Mouse (Mus musculus) forebrain, postnatal 0 days (tissue): Measurements from ENCODE around the gene Card11. TPM values are rescaled to one million over a fixed set of nuclear protein-coding genes. Genes with fewer than 3 reads are reported as not detected.

Experiments
- ATAC-seq: fragments of 200-750 bp; cut with Nextera tagmentation; 2 replicates; pipeline ENCODE4 v1.8.0; 2017; ENCODE audit warnings: mild to moderate bottlenecking, moderate library complexity
- DNase-seq: peaks from one replicate; pipeline ENCODE4 v3.0.0-alpha.2; 2015
- H3K27ac ChIP-seq: fragments of 300-500 bp; sonication (generic); 2 replicates; pipeline ENCODE4 v1.5.1; 2014; ENCODE audit warnings: low read depth, mild to moderate bottlenecking, antibody characterized with exemption, low read length, moderate library complexity, mixed read lengths
- H3K27me3 ChIP-seq: fragments of 300-500 bp; sonication (generic); 2 replicates; pipeline ENCODE4 v1.6.1; 2014; ENCODE audit warnings: mild to moderate bottlenecking, low read length, mixed read lengths; ENCODE audit not compliant: insufficient read depth
- H3K36me3 ChIP-seq: fragments of 300-500 bp; sonication (generic); 2 replicates; pipeline ENCODE4 v1.6.1; 2014; ENCODE audit warnings: mild to moderate bottlenecking, moderate library complexity; ENCODE audit not compliant: insufficient read depth
- H3K4me1 ChIP-seq: fragments of 300-500 bp; sonication (generic); 2 replicates; pipeline ENCODE4 v1.6.1; 2014; ENCODE audit warnings: antibody characterized with exemption; ENCODE audit not compliant: insufficient read depth
- H3K4me2 ChIP-seq: fragments of 300-500 bp; sonication (generic); 2 replicates; pipeline ENCODE4 v1.6.1; 2014; ENCODE audit warnings: low read depth, mild to moderate bottlenecking, moderate library complexity
- H3K4me3 ChIP-seq: fragments of 300-500 bp; sonication (generic); 2 replicates; pipeline ENCODE4 v1.5.1; 2014; ENCODE audit warnings: low read depth, low read length, mixed read lengths
- H3K9ac ChIP-seq: fragments of 300-500 bp; sonication (generic); 2 replicates; pipeline ENCODE4 v1.6.1; 2014; ENCODE audit warnings: mild to moderate bottlenecking
- H3K9me3 ChIP-seq: fragments of 300-500 bp; sonication (generic); 2 replicates; pipeline ENCODE4 v1.6.1; 2016; ENCODE audit warnings: low read length
- CTCF ChIP-seq: sonication (generic); IDR thresholded peaks from 2 replicates; pipeline ENCODE4 v1.5.1; 2016; ENCODE audit warnings: antibody characterized with exemption, control low read depth, low read depth
- WGBS: fragments of 180-500 bp; shearing (Covaris S2); extraction: QIAGEN DNeasy Blood & Tissue Kit; methylation state at CpG from one replicate; pipeline ENCODE4 v1.1.7; 2014; 5-methylcytosine and 5-hydroxymethylcytosine counted together
- polyA plus RNA-seq: library from polyadenylated mRNA; unstranded; fragments of >200 nt; fragmentation: Nextera tagmentation; extraction: Ambion mirVana; gene quantifications from 2 replicates; pipeline ENCODE4 v1.2.1, GENCODE M21; 2015
- total RNA-seq: library from RNA; depleted of rRNA; stranded (reverse); fragments of >200 nt; gene quantifications from 2 replicates; pipeline ENCODE4 v1.2.3, GENCODE M21; 2014

Card11 gene
- total and polyA plus RNA-seq, 2 experiments from 2014 or later, result not detected

- WGBS, result 76% methylated on average over 5 of the region's 5 CpGs
- no peaks in the 10 kb centered on the region for H3K36me3 ChIP-seq
- H3K27me3 ChIP-seq, result no peaks in the 10 kb centered on the region
- no peak overlapping the region for H3K4me3 ChIP-seq
- no peak overlapping the region for H3K27ac ChIP-seq
- no peak for ATAC-seq
- no peaks in the 10 kb centered on the region for H3K4me1 ChIP-seq
- no peak overlapping the region for H3K9ac ChIP-seq
- no peak for TF ChIP-seq CTCF
- H3K9me3 ChIP-seq, result 0 out of 2 replicates have a peak, but pooled peaks cover 3% of the 10 kb centered on the region
- no peak for DNase-seq
- no peak overlapping the region for H3K4me2 ChIP-seq
Observed at GRCm38 (mm10) chr5:140853723-140854122, 146.7 kb downstream of the Card11 start.

GRCm38 (mm10) chr5:140852435-140852996 is 147.9 kb downstream of the Card11 start:
- H3K4me1 ChIP-seq, result no peaks in the 10 kb centered on the region
- ATAC-seq (no peak), DNase-seq (no peak)
- H3K4me3 ChIP-seq, result no peak overlapping the region
- no peaks in the 10 kb centered on the region for H3K36me3 ChIP-seq
- 0 out of 2 replicates have a peak, but pooled peaks cover 3% of the 10 kb centered on the region for H3K9me3 ChIP-seq
- H3K4me2 ChIP-seq, result no peak overlapping the region
- H3K27ac ChIP-seq, result no peak overlapping the region
- H3K27me3 ChIP-seq, result no peaks in the 10 kb centered on the region
- WGBS, result 84% methylated on average over 12 of the region's 12 CpGs
- no peak overlapping the region for H3K9ac ChIP-seq
- no peak for TF ChIP-seq CTCF

- H3K4me2 ChIP-seq, result no peak overlapping the region
- H3K9me3 ChIP-seq, result 0 out of 2 replicates have a peak, but pooled peaks cover 3% of the 10 kb centered on the region
- H3K9ac ChIP-seq, result no peak overlapping the region
- DNase-seq (peak; percentile 85), ATAC-seq (peak; percentile 85)
- H3K36me3 ChIP-seq, result no peaks in the 10 kb centered on the region
- no peaks in the 10 kb centered on the region for H3K4me1 ChIP-seq
- no peak overlapping the region for H3K27ac ChIP-seq
- no peaks in the 10 kb centered on the region for H3K27me3 ChIP-seq
- 12% methylated on average over 5 of the region's 5 CpGs for WGBS
- TF ChIP-seq CTCF, result peak; percentile 94
- no peak overlapping the region for H3K4me3 ChIP-seq
Observed at GRCm38 (mm10) chr5:140847300-140847729, 153.1 kb downstream of the Card11 start.

- no peak overlapping the region for H3K4me2 ChIP-seq
- no peak for TF ChIP-seq CTCF
- no peaks in the 10 kb centered on the region for H3K36me3 ChIP-seq
- no peak for DNase-seq
- no peak overlapping the region for H3K9ac ChIP-seq
- no peak overlapping the region for H3K27ac ChIP-seq
- no peaks in the 10 kb centered on the region for H3K4me1 ChIP-seq
- no peaks in the 10 kb centered on the region for H3K9me3 ChIP-seq
- no peaks in the 10 kb centered on the region for H3K27me3 ChIP-seq
- 70% methylated on average over 4 of the region's 4 CpGs for WGBS
- no peak for ATAC-seq
- H3K4me3 ChIP-seq, result no peak overlapping the region
Observed at GRCm38 (mm10) chr5:140841942-140842341, 158.4 kb downstream of the Card11 start.

- Histone ChIP-seq H3K27ac (no peak overlapping the region), H3K9ac (no peak overlapping the region), H3K4me1 (peaks cover 33% of the 10 kb centered on the region), H3K9me3 (no peaks in the 10 kb centered on the region), H3K4me3 (no peak overlapping the region), H3K27me3 (no peaks in the 10 kb centered on the region), H3K4me2 (peak overlapping the region; percentile 37), H3K36me3 (no peaks in the 10 kb centered on the region)
- no peak for DNase-seq
- 80% methylated on average over 8 of the region's 8 CpGs for WGBS
- ATAC-seq, result no peak
- no peak for TF ChIP-seq CTCF
Observed at GRCm38 (mm10) chr5:140831064-140831431, 169.3 kb downstream of the Card11 start.

- DNase-seq (peak; percentile 100), ATAC-seq (peak; percentile 98)
- no peaks in the 10 kb centered on the region for H3K36me3 ChIP-seq
- H3K9me3 ChIP-seq, result no peaks in the 10 kb centered on the region
- peak within 1 kb of the TSS; percentile 85 for H3K27ac ChIP-seq
- WGBS, result 1% methylated on average over 43 of the region's 49 CpGs
- H3K27me3 ChIP-seq, result no peaks in the 10 kb centered on the region
- H3K4me2 ChIP-seq, result peak within 1 kb of the TSS; percentile 74
- H3K4me3 ChIP-seq, result peak within 1 kb of the TSS; percentile 81
- peaks cover 33% of the 10 kb centered on the region for H3K4me1 ChIP-seq
- peak within 1 kb of the TSS; percentile 75 for H3K9ac ChIP-seq
- no peak for TF ChIP-seq CTCF
Observed at GRCm38 (mm10) chr5:140830314-140831063, 169.9 kb downstream of the Card11 start, which contains the start of gene Gna12. Gna12 (minus strand) TSS chr5:140830431.

GRCm38 (mm10) chr5:140829911-140830294 is 170.5 kb downstream of the Card11 start:
- ATAC-seq (peak; percentile 42; the same call in 1 of the 2 replicates), DNase-seq (peak; percentile 54)
- Histone ChIP-seq H3K4me2 (peak overlapping the region; percentile 74), H3K9ac (peak overlapping the region; percentile 75), H3K27me3 (no peaks in the 10 kb centered on the region), H3K4me1 (peaks cover 33% of the 10 kb centered on the region), H3K27ac (peak overlapping the region; percentile 85), H3K9me3 (no peaks in the 10 kb centered on the region), H3K4me3 (peak overlapping the region; percentile 81), H3K36me3 (no peaks in the 10 kb centered on the region)
- WGBS, result 5% methylated on average over 57 of the region's 58 CpGs
- TF ChIP-seq CTCF, result no peak
